In the genomic region with DNA sequence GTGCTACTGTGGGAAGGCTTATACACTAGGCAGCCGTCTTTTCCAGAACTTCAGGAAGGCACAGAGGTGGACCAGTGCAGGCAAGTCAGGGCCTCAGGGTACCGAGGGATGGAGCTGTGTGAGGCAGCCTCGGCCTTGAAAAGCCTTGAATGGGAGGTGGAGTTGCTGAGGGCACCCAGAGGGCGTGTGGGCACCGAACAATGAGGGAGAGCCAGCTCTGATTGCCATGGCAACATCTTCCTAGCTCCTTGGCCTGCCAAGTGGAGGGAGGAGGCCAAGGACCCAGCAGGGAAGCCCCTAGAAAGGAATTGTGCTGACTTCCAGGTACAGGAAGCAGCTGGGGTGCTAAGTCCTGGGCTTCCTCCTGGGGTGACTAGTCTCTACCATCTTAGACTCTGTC, we compare ENCODE assay signal across 19 mouse cellular contexts. TPM values are rescaled to one million over a fixed set of nuclear protein-coding genes. Genes with fewer than 3 reads are reported as not detected.
DNase-seq lines count a peak whose midpoint lies in the region; ATAC-seq and TF ChIP-seq lines count a peak whose summit lies in the region.
"Had no signal": no experiment of that assay in that cellular context is flagged by ENCODE, and none has a peak within 500 bp of the region (broad histone marks: within the 10 kb centered on the region; RNA-seq: fewer than 3 reads in every experiment).

No protein-coding gene starts in this region.

- no peaks in the 10 kb centered on the region for H3K36me3 ChIP-seq in neural tube, embryonic 15.5 days
- no peaks in the 10 kb centered on the region for H3K36me3 ChIP-seq in forebrain, embryonic 15.5 days
- H3K36me3 ChIP-seq in heart, embryonic 11.5 days (ENCODE audit: control insufficient read depth, insufficient read depth, low read length) = no peaks in the 10 kb centered on the region
- H3K36me3 ChIP-seq: embryonic facial prominence, embryonic 12.5 days; heart, embryonic 13.5 days; stomach, embryonic 15.5 days had no signal

- H3K27ac ChIP-seq in cerebellum, adult 2 months (ENCODE audit: insufficient read depth, low read length) = no peak overlapping the region
- no peak overlapping the region for H3K27ac ChIP-seq in neural tube, embryonic 15.5 days (replicated peaks)
- 0 out of 2 replicates have a peak overlapping the region, but pooled peaks have one; percentile 26 for H3K27ac ChIP-seq in forebrain, embryonic 15.5 days (replicated peaks)
- no peak overlapping the region for H3K27ac ChIP-seq in heart, embryonic 11.5 days (ENCODE audit: low read depth, low read length)
- H3K27ac ChIP-seq: embryonic facial prominence, embryonic 12.5 days; heart, embryonic 13.5 days; left cerebral cortex, adult 2 months; macrophage; stomach, embryonic 15.5 days had no signal

- TF ChIP-seq POLR2A in cerebellum, adult 2 months (IDR thresholded peaks at IDR 0.05; ENCODE audit: borderline replicate concordance, insufficient read depth, low read length) = no peak

- ATAC-seq in cerebellum, adult (ENCODE audit: insufficient number of reproducible peaks, low FRiP score, low TSS enrichment) = no peak
- peak; percentile 53; the same call in 1 of the 2 replicates for ATAC-seq in neural tube, embryonic 15.5 days (ENCODE audit: low FRiP score)
- ATAC-seq in forebrain, embryonic 15.5 days (replicated peaks) = peak; percentile 53
- ATAC-seq in heart, embryonic 11.5 days (replicated peaks; ENCODE audit: insufficient number of reproducible peaks, low FRiP score, low TSS enrichment) = no peak
- ATAC-seq: liver, postnatal 0 days had no signal

- DNase-seq in cerebellum, adult 2 months = peak; percentile 51 to 61
- DNase-seq in neural tube, embryonic 10.5 days (ENCODE audit: extremely low spot score, low spot score) = no peak
- no peak for DNase-seq in frontal cortex, postnatal 36 days (ENCODE audit: low spot score in 2 of 2)
- DNase-seq in retina, embryonic 14.5 days (ENCODE audit: low spot score) = no peak
- DNase-seq: adrenal gland, postnatal 14 days; gastrocnemius, postnatal 25 days; kidney, adult 9 months; liver, postnatal 0 days had no signal

- H3K4me1 ChIP-seq in cerebellum, adult 2 months (ENCODE audit: control insufficient read depth, insufficient read depth, low read length) = peaks cover 13% of the 10 kb centered on the region
- peaks cover 26% of the 10 kb centered on the region for H3K4me1 ChIP-seq in neural tube, embryonic 15.5 days
- peaks cover 35% of the 10 kb centered on the region for H3K4me1 ChIP-seq in forebrain, embryonic 15.5 days
- H3K4me1 ChIP-seq in heart, embryonic 11.5 days (ENCODE audit: control insufficient read depth, insufficient read depth, low read length) = peaks cover 18% of the 10 kb centered on the region

- H3K4me2 ChIP-seq in neural tube, embryonic 15.5 days = no peak overlapping the region
- no peak overlapping the region for H3K4me2 ChIP-seq in forebrain, embryonic 15.5 days (replicated peaks)
- no peak overlapping the region for H3K4me2 ChIP-seq in heart, embryonic 11.5 days
- H3K4me2 ChIP-seq: embryonic facial prominence, embryonic 12.5 days; heart, embryonic 13.5 days; stomach, embryonic 15.5 days had no signal

- no peak overlapping the region for H3K4me3 ChIP-seq in cerebellum, adult 2 months (replicated peaks; ENCODE audit: insufficient read depth, low read depth, low read length)
- H3K4me3 ChIP-seq in neural tube, embryonic 15.5 days (replicated peaks) = no peak overlapping the region
- H3K4me3 ChIP-seq in forebrain, embryonic 15.5 days = no peak overlapping the region
- no peak overlapping the region for H3K4me3 ChIP-seq in heart, embryonic 11.5 days (ENCODE audit: low read depth, low read length)
- H3K4me3 ChIP-seq: embryonic facial prominence, embryonic 12.5 days; heart, embryonic 13.5 days; left cerebral cortex, adult 2 months; myocyte; stomach, embryonic 15.5 days had no signal

- no peaks in the 10 kb centered on the region for H3K27me3 ChIP-seq in cerebellum, adult 2 months (ENCODE audit: control insufficient read depth, insufficient read depth, low read length)
- peaks cover 31% of the 10 kb centered on the region for H3K27me3 ChIP-seq in neural tube, embryonic 15.5 days (replicated peaks)
- peaks cover 10% of the 10 kb centered on the region for H3K27me3 ChIP-seq in forebrain, embryonic 15.5 days
- H3K27me3 ChIP-seq in heart, embryonic 11.5 days (ENCODE audit: control insufficient read depth, insufficient read depth, low read length) = peaks cover 46% of the 10 kb centered on the region

- 15% methylated on average over 5 of the region's 5 CpGs for WGBS in cerebellum, adult 2 months
- WGBS in neural tube, embryonic 15.5 days = 11% methylated on average over 5 of the region's 5 CpGs
- 3% methylated on average over 5 of the region's 5 CpGs for WGBS in forebrain, embryonic 15.5 days
- WGBS in heart, embryonic 11.5 days (ENCODE audit: insufficient replicate concordance) = 39% methylated on average over 5 of the region's 5 CpGs

- no peaks in the 10 kb centered on the region for H3K9me3 ChIP-seq in neural tube, embryonic 15.5 days (replicated peaks)
- no peaks in the 10 kb centered on the region for H3K9me3 ChIP-seq in forebrain, embryonic 15.5 days
- H3K9me3 ChIP-seq in heart, embryonic 11.5 days (replicated peaks; ENCODE audit: control insufficient read depth, low read length) = no peaks in the 10 kb centered on the region
- H3K9me3 ChIP-seq: embryonic facial prominence, embryonic 12.5 days; heart, embryonic 13.5 days; stomach, embryonic 15.5 days had no signal

- TF ChIP-seq CTCF in cerebellum, adult 2 months (IDR thresholded peaks at IDR 0.05; ENCODE audit: borderline replicate concordance, insufficient read depth, low read depth, low read length) = no peak

- H3K9ac ChIP-seq in neural tube, embryonic 15.5 days (replicated peaks) = no peak overlapping the region
- no peak overlapping the region for H3K9ac ChIP-seq in forebrain, embryonic 15.5 days (replicated peaks)
- no peak overlapping the region for H3K9ac ChIP-seq in heart, embryonic 11.5 days (ENCODE audit: low read depth, low read length)
- H3K9ac ChIP-seq: embryonic facial prominence, embryonic 12.5 days; heart, embryonic 13.5 days; liver, postnatal 0 days; stomach, embryonic 15.5 days had no signal

RNA-seq across cellular contexts. Expression of a gene that starts 3.0 kb away (rescaled TPM):
- 1.5 and 2.5 TPM in 2 replicates for polyA plus RNA-seq in cerebellum, adult 2 months (2012; rRNA removed)
- 1.4 and 2.8 TPM in 2 replicates for polyA plus RNA-seq in neural tube, embryonic 15.5 days (2015; fragmentation: Nextera tagmentation; extraction: Ambion mirVana)
- 1.6 and 2.2 TPM in 2 replicates for polyA plus RNA-seq in forebrain, embryonic 15.5 days (2015; fragmentation: Nextera tagmentation; extraction: Ambion mirVana)
- polyA plus RNA-seq in heart, embryonic 11.5 days (2014; fragmentation: Nextera tagmentation; extraction: Ambion mirVana) = 0.50 TPM in 1 of 2 replicates, not detected in the other
- polyA plus RNA-seq: macrophage; myocyte; small intestine, adult 2 months had no signal

RNA-seq across cellular contexts. Expression of a gene that starts 7.2 kb away (rescaled TPM):
- 6.5 and 10.0 TPM in 2 replicates for polyA plus RNA-seq in cerebellum, adult 2 months (2012; rRNA removed)
- 1.9 and 11.8 TPM in 2 replicates for polyA plus RNA-seq in neural tube, embryonic 15.5 days (2015; fragmentation: Nextera tagmentation; extraction: Ambion mirVana)
- polyA plus RNA-seq in forebrain, embryonic 15.5 days (2015; fragmentation: Nextera tagmentation; extraction: Ambion mirVana) = 1.7 and 2.0 TPM in 2 replicates
- 11.3 and 11.6 TPM in 2 replicates for polyA plus RNA-seq in heart, embryonic 11.5 days (2014; fragmentation: Nextera tagmentation; extraction: Ambion mirVana)

RNA-seq across cellular contexts. Expression of a gene that starts 32.1 kb away (rescaled TPM):
- 176 and 177 TPM in 2 replicates for polyA plus RNA-seq in cerebellum, adult 2 months (2012; rRNA removed)
- 30.2 and 33.7 TPM in 2 replicates for polyA plus RNA-seq in neural tube, embryonic 15.5 days (2015; fragmentation: Nextera tagmentation; extraction: Ambion mirVana)
- 33.9 and 35.5 TPM in 2 replicates for polyA plus RNA-seq in forebrain, embryonic 15.5 days (2015; fragmentation: Nextera tagmentation; extraction: Ambion mirVana)
- polyA plus RNA-seq in heart, embryonic 11.5 days (2014; fragmentation: Nextera tagmentation; extraction: Ambion mirVana) = 25.4 and 33.2 TPM in 2 replicates

RNA-seq across cellular contexts. Expression of a gene that starts 32.7 kb away (rescaled TPM):
- 0.87 and 1.2 TPM in 2 replicates for polyA plus RNA-seq in cerebellum, adult 2 months (2012; rRNA removed)
- 1.00 and 3.3 TPM in 2 replicates for polyA plus RNA-seq in neural tube, embryonic 15.5 days (2015; fragmentation: Nextera tagmentation; extraction: Ambion mirVana)
- polyA plus RNA-seq in forebrain, embryonic 15.5 days (2015; fragmentation: Nextera tagmentation; extraction: Ambion mirVana) = 0.51 and 1.1 TPM in 2 replicates
- 7.7 and 11.2 TPM in 2 replicates for polyA plus RNA-seq in heart, embryonic 11.5 days (2014; fragmentation: Nextera tagmentation; extraction: Ambion mirVana)

Comparison
In these comparisons a context has a peak if more than half of its experiments do, and no peak if none do; other contexts are left out.
1. DNase-seq: peak in cerebellum, adult 2 months (2 of 2); none in neural tube, embryonic 10.5 days (single experiment), frontal cortex, postnatal 36 days (0 of 2) and retina, embryonic 14.5 days (single experiment).
2. ATAC-seq: peak in neural tube, embryonic 15.5 days (single experiment) and forebrain, embryonic 15.5 days (single experiment); none in cerebellum, adult (single experiment) and heart, embryonic 11.5 days (single experiment).